Mouse (Mus musculus) heart, postnatal 0 days (tissue): ENCODE measurements around the gene Dclk1. TPM values are rescaled to one million over a fixed set of nuclear protein-coding genes. Genes with fewer than 3 reads are reported as not detected.
A peak's percentile ranks its signal among the peaks of the same experiment; 100 is the strongest.

Experiments
- ATAC-seq: fragments of 200-750 bp; cut with Nextera tagmentation; 2 replicates; pipeline ENCODE4 v1.8.0; 2017; ENCODE audit warnings: low read depth, moderate number of reproducible peaks, moderate library complexity; ENCODE audit not compliant: insufficient read depth
- DNase-seq: peaks from one replicate; pipeline ENCODE4 v3.0.0-alpha.2; 2016; ENCODE audit warnings: low spot score
- H3K27ac ChIP-seq: fragments of 300-500 bp; sonication (generic); 2 replicates; pipeline ENCODE4 v1.5.1; 2014; ENCODE audit warnings: low read depth, mild to moderate bottlenecking
- H3K27me3 ChIP-seq: fragments of 300-500 bp; sonication (generic); 2 replicates; pipeline ENCODE4 v1.6.1; 2014; ENCODE audit warnings: low read length, mixed read lengths; ENCODE audit not compliant: control insufficient read depth, insufficient read depth
- H3K36me3 ChIP-seq: fragments of 300-500 bp; sonication (generic); replicated peaks from 2 replicates; pipeline ENCODE4 v1.6.1; 2014; ENCODE audit warnings: low read length, mixed read lengths; ENCODE audit not compliant: control insufficient read depth, insufficient read depth
- H3K4me1 ChIP-seq: fragments of 300-500 bp; sonication (generic); 2 replicates; pipeline ENCODE4 v1.6.1; 2014; ENCODE audit warnings: antibody characterized with exemption; ENCODE audit not compliant: control insufficient read depth, insufficient read depth
- H3K4me2 ChIP-seq: fragments of 300-500 bp; sonication (generic); 2 replicates; pipeline ENCODE4 v1.6.1; 2014; ENCODE audit warnings: low read depth, mild to moderate bottlenecking, low read length, moderate library complexity
- H3K4me3 ChIP-seq: fragments of 300-500 bp; sonication (generic); 2 replicates; pipeline ENCODE4 v1.5.1; 2014; ENCODE audit warnings: low read depth, low read length
- H3K9ac ChIP-seq: fragments of 300-500 bp; sonication (generic); replicated peaks from 2 replicates; pipeline ENCODE4 v1.6.1; 2014; ENCODE audit warnings: low read depth, low read length, mixed read lengths
- H3K9me3 ChIP-seq: fragments of 300-500 bp; sonication (generic); replicated peaks from 2 replicates; pipeline ENCODE4 v1.6.1; 2016; ENCODE audit warnings: low read length; ENCODE audit not compliant: control insufficient read depth
- CTCF ChIP-seq: IDR thresholded peaks from 2 replicates; pipeline ENCODE4 v1.5.1; 2016; ENCODE audit warnings: antibody characterized with exemption, control low read depth, low read depth
- EP300 ChIP-seq: IDR thresholded peaks from 2 replicates; pipeline ENCODE4 v1.6.1; 2016; ENCODE audit warnings: antibody characterized with exemption, low read depth
- WGBS: fragments of 180-500 bp; shearing (Covaris S2); extraction: QIAGEN DNeasy Blood & Tissue Kit; methylation state at CpG from one replicate; pipeline ENCODE4 v1.1.7; 2014; 5-methylcytosine and 5-hydroxymethylcytosine counted together
- polyA plus RNA-seq: library from polyadenylated mRNA; unstranded; fragments of >200 nt; fragmentation: Nextera tagmentation; extraction: Ambion mirVana; gene quantifications from 2 replicates; pipeline ENCODE4 v1.2.1, GENCODE M21; 2015
- total RNA-seq: library from RNA; depleted of rRNA; stranded (reverse); fragments of >200 nt; gene quantifications from 2 replicates; pipeline ENCODE4 v1.2.3, GENCODE M21; 2014; ENCODE audit warnings: low replicate concordance

Gene Dclk1
- total and polyA plus RNA-seq, 2 experiments from 2014 or later, result 4.9 to 18.7 TPM

DNA sequence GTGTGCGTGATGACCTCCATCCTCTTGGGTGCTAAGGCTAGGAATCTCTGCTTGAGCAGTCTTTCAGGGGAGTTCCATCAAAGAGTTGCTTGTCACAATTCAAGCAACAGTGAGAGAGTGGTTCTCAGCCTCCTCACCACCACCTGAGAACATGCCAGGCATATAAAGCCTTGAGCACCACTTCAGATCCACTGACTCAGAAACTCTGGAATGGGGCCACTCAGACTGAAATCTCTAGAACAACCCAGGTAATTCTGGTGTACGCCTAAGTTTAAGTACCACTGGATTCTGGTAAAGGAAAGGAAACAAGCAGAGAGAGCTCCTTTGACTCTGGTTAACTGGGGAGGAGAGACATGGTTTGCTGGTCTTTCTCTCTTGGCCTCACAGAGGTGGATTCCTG is 210.3 kb downstream of the Dclk1 start:
- Histone ChIP-seq H3K27ac (no peak overlapping the region), H3K4me2 (no peak overlapping the region), H3K9me3 (no peaks in the 10 kb centered on the region), H3K4me1 (0 out of 2 replicates have a peak, but pooled peaks cover 3% of the 10 kb centered on the region), H3K36me3 (no peaks in the 10 kb centered on the region), H3K4me3 (no peak overlapping the region), H3K27me3 (no peaks in the 10 kb centered on the region), H3K9ac (no peak overlapping the region)
- TF ChIP-seq EP300 (no peak), CTCF (no peak)
- DNase-seq (no peak), ATAC-seq (no peak)
- WGBS, result 89% methylated on average over 2 of the region's 2 CpGs

DNA sequence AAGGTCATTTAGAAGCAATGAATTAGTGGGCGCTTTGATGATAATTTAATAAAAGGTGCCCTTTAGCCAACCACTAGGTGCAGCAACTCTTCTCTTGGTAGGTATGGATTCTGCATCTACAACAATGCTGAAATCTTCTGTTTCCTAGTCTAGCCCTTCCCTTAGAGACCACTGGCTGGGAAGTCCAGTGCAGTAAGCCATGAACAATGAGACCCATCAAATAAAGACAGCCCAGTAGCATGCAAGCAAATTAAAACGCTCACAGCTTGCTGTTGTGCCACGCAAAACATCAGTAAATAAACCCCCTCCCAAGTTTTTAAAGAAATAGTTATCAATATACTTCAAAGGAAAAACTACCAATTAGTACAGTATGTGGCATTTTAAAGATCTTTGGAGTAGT is 218.9 kb downstream of the Dclk1 start:
- H3K27me3 ChIP-seq, result no peaks in the 10 kb centered on the region
- H3K36me3 ChIP-seq, result no peaks in the 10 kb centered on the region
- no peak overlapping the region for H3K9ac ChIP-seq
- TF ChIP-seq CTCF (no peak), EP300 (no peak)
- ATAC-seq, result no peak
- H3K4me3 ChIP-seq, result no peak overlapping the region
- H3K27ac ChIP-seq, result no peak overlapping the region
- no peaks in the 10 kb centered on the region for H3K9me3 ChIP-seq
- DNase-seq, result no peak
- H3K4me1 ChIP-seq, result 0 out of 2 replicates have a peak, but pooled peaks cover 3% of the 10 kb centered on the region
- WGBS, result 74% methylated on average over 3 of the region's 3 CpGs
- peak overlapping the region; percentile 55 for H3K4me2 ChIP-seq

DNA sequence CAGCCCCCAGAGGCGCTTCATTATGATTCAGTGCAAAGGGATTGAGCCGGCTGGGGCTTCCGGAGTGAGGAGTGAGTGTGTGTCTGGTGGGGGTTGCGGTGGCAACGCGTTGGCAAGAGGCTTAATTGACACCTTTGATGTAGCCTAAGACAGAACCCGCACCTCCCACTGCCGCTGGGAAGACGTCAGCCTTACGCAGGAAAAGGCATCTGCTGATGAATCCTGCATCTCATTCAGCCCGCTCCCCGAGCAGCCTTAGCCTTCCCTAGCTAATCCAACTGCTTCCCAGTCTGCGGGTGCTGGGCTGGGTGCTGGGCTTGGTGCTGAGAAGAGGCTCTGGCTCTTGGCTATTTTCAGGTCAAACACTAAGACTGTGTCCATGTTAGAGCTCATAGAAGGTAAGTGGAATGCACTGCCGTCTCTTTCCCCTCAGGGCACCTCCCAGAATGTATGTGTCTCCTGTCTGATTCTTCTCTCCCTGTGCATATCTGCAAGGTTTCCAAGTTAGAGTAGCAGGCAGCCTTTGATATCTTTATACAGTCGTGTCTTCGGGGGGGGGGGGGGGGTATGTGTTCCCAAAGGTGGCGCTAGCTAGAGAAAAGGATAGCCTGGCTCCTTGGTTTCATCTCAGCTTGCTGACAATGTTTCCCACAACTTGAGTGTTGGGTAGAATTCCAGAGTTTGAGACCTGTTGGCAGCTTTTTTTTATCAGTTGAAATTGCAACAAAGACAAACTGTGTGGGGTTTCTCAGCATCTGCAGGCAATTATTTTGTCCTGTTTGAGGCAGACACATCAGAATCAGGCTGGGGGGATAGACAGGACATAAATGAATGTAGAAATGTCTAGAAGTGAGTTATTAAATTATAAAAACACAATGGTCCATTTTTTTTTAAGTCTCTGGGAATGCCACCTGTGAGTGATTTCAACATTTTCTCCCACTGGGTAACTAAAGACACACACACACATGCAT is 219.8 kb downstream of the Dclk1 start:
- no peak for TF ChIP-seq CTCF
- no peak for TF ChIP-seq EP300
- Histone ChIP-seq H3K9ac (no peak overlapping the region), H3K27me3 (no peaks in the 10 kb centered on the region), H3K36me3 (no peaks in the 10 kb centered on the region), H3K4me1 (0 out of 2 replicates have a peak, but pooled peaks cover 3% of the 10 kb centered on the region), H3K4me3 (peak overlapping the region; percentile 38), H3K4me2 (peak overlapping the region; percentile 55), H3K27ac (no peak overlapping the region), H3K9me3 (no peaks in the 10 kb centered on the region)
- 3% methylated on average over 17 of the region's 17 CpGs for WGBS
- peak; percentile 13 for DNase-seq
- ATAC-seq, result peak; percentile 33; the same call in 1 of the 2 replicates

DNA sequence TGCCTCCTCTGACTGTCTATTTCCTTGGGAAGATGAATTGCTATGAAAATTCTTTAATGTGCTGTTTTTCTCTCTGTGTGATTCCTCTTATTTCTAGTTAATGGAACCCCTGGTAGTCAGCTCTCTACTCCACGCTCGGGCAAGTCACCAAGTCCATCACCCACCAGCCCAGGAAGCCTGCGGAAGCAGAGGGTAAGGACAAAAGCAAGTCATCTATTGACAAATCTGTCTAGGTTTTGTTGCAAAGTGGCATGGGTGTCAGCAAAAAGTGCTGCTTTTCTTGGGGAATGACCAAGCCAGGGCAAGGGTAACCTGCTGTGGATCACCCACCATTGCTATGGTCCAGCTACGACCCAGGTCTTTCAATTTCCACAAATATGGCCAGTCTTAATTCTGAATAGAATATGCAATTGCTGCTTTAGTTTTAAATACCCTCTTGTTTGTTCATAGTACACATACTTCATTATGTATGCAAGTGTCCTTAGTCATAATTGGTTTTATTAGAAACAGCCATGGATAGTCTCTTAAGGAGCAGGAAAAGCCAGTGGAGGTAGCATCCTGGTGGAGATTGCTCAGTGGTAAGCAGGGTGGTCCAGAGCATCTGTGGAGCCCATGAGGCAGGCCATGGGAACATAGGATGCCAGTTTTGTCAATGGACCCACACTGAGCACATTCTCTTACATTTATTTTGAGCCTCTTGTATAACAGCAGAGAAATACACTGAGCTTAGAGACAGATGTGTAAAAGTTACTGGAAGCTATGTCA is 220.9 kb downstream of the Dclk1 start:
- DNase-seq (no peak), ATAC-seq (no peak)
- no peak overlapping the region for H3K4me3 ChIP-seq
- H3K27me3 ChIP-seq, result no peaks in the 10 kb centered on the region
- no peaks in the 10 kb centered on the region for H3K36me3 ChIP-seq
- H3K4me1 ChIP-seq, result 0 out of 2 replicates have a peak, but pooled peaks cover 3% of the 10 kb centered on the region
- H3K27ac ChIP-seq, result no peak overlapping the region
- H3K9ac ChIP-seq, result no peak overlapping the region
- 91% methylated on average over 4 of the region's 4 CpGs for WGBS
- TF ChIP-seq EP300, result no peak
- TF ChIP-seq CTCF, result no peak
- H3K4me2 ChIP-seq, result no peak overlapping the region
- no peaks in the 10 kb centered on the region for H3K9me3 ChIP-seq

DNA sequence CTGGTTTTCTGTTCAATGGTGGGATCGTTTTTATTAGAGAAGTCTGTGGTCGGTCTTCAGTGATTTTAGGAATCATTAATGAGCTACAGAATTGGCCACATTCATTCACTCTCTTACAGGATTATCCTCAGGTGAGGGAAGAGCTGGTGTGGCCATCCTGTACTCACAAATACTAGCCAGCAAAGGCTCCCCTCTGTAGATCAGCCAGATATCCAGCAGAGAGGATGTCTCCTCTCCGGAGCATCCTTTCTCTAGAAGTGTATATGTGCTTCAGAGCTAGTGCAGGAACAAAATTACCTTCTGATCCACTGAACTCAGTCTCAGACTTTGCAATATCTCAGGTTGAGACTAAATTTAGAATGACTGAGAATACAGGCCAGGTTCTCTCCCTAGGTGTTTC is 222.1 kb downstream of the Dclk1 start:
- Histone ChIP-seq H3K4me2 (no peak overlapping the region), H3K9ac (no peak overlapping the region), H3K9me3 (no peaks in the 10 kb centered on the region), H3K27me3 (no peaks in the 10 kb centered on the region), H3K4me1 (0 out of 2 replicates have a peak, but pooled peaks cover 3% of the 10 kb centered on the region), H3K27ac (no peak overlapping the region), H3K36me3 (no peaks in the 10 kb centered on the region), H3K4me3 (no peak overlapping the region)
- no peak for TF ChIP-seq CTCF
- no peak for TF ChIP-seq EP300
- 77% methylated on average over 3 of the region's 3 CpGs for WGBS
- DNase-seq (no peak), ATAC-seq (no peak)
